Mouse (Mus musculus): Measurements from ENCODE around the gene Bcl2. TPM values are rescaled to one million over a fixed set of nuclear protein-coding genes. Genes with fewer than 3 reads are reported as not detected.
A peak's percentile ranks its signal among the peaks of the same experiment; 100 is the strongest.
"Not testable (repeated sequence)": the region's sequence is repeated elsewhere in the genome, so short reads cannot be mapped to it uniquely, and the experiment has no call there.

Gene Bcl2
- total RNA-seq, 1 experiment from 2014 or later: 6.0 TPM

DNA sequence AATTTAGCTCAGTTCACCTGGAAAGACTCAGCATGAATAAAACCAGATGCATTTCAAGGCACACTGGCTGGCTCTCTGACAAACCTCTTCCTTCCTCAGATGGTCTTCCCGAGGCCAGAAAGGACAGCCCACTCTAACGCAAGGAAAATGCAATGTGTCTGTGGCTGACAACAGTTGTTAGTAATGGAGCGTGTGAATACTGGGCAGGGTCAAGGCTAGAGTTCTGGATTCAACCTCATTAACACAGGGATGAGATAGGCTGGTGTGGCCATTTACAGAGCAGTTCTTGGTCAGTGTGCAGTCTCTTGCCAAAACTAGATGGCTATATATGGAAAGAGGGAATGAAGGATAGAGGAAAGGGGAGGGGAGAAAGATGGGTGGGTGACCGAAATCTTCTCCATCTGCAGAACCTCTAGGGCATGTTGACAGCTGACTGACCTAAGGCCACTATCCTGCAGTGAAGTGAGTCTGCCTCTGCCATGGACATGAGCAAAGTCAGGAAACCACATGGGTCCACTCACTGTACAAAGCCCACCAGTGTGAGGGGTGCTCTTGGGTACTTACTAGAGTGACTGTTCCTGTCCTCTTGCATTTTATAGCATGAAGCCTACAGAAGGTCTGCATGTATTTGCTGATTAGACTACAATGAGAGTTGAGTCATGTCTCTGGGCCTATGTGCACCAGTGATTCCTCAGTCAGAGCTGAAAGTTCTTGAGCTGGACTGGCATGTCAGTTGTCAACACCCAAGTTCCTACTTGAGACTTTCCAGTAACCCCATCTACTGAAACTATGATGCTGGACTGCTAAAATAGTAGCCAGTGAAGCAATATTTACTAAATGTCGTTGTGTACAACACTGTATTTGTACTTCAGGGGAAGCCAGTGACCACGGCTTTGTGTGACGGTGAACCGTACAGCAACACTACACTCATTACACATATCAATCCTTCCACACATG, 159.9 kb downstream of the Bcl2 start:
- DNase-seq: no peak

- no peak for DNase-seq
Observed at GRCm38 (mm10) chr1:106552856-106553255, 161.2 kb downstream of the Bcl2 start.

DNA sequence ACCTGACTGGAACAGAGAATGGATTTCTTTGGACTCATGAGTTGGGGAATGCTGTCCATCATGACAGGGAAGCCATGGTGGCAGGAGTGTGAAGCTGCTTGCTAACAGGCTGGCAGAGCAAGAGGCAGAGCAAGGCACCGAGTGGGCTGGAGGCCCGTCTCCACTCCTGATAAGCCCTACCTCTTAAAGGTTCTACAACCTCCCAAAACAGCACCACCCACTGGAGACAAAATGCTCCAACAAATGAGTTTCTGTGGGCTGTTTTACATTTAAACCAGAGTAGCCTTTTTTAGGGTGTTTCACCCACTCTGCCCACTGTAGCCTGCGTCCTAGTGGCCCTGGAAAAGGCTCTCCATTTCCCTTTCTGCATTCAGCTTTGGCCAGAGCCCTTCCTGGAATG, 163.5 kb downstream of the Bcl2 start:
- no peak for DNase-seq

DNA sequence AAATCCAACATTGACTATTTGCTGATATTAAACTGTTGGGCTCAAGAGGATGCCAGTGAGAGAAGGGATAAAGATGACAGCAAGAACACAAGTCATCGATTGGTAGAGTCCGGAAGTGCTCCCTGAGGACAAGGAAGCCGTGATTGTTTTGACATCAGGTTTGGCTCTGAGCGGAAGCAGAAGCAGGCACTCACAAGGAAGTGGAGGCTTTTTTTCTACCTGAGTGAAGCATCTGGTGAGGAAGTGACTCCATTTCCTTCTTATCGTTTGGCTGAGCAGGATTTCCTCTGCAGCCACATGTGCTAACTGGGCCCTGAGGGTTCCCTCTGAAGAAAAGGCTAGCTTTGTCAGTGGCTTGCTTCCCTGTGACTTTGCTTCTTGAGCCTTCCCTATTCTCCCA, 165.0 kb downstream of the Bcl2 start:
- DNase-seq: no peak

DNA sequence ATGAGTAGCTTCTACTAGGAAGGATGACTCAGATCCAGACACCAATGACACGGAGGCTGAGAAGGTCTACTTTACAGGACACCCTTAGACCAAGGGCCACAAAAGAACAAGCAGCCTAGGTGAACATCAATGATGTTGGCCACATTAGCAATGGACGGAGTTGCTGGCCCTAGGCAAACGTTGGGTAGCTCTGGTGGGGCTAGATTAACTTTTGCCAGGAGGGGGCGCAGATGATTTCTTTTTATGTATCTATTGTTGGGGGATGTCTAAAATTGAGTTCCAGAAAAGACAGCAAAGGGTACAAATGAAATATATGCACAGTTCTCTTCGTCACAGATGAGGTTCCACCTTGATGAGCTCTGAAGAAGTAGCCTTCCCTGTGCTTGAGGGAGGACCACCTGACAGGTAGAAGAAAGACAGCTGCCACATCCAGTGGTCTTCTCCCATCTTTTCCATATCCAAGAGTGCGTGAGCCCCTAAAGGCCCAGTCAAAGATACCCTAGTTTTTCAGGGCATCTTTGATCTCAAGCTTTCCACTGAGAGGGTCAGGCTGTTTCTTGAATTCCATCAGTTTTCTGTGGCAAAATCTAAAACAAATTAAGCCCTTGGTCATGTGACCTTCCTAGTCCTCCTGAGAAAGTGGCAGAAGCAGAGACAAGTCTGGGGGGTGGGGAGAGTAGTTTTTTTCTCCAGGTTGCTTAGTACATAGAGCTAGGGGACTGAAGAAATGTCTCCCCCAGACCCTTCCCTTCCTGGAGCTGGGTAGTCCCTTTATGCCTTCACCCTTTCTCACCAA, 169.1 kb downstream of the Bcl2 start:
- DNase-seq: peak; percentile 75

DNA sequence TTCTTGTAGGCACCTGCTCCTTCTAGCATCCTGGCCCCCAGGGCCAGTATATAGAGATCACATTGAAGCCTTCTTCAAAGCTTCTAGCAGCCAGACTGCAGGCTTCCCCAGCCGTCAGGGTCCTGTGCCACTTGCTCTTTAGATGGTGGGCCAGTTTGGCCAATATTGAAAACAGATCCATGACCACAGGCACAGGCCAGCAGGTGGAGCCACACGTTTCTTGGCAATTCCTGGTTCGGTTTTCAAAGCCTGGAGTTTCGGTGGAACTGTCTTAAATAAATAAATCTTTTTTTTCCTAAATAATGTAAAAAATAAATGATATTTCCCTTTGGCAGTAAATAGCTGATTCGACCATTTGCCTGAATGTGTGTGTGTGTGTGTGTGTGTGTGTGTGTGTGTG, 171.3 kb downstream of the Bcl2 start:
- peak; percentile 64 for DNase-seq

GRCm38 (mm10) chr1:106541851-106542250, 172.2 kb downstream of the Bcl2 start:
- no peak for DNase-seq

- no peak for DNase-seq
Observed at GRCm38 (mm10) chr1:106540130-106540529, 173.9 kb downstream of the Bcl2 start.

DNA sequence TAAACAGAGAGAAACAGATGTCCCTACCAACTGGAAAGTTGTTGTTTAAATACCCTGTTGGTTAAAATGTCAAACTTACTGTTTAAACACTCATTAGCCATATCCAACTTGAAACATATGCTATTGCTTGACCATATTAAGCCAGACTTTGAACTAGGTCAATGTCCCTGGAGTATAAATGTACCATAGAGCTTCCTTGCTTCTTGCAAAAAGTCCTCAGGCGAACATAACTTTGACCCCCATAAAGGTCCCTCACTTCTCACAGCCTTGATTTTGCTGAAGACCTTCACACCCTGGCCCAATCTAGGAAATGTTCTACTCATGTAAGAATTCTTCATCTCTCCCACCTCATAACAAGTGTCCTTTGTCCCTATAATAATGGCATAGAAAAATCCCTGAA, 175.0 kb downstream of the Bcl2 start:
- DNase-seq: no peak

DNA sequence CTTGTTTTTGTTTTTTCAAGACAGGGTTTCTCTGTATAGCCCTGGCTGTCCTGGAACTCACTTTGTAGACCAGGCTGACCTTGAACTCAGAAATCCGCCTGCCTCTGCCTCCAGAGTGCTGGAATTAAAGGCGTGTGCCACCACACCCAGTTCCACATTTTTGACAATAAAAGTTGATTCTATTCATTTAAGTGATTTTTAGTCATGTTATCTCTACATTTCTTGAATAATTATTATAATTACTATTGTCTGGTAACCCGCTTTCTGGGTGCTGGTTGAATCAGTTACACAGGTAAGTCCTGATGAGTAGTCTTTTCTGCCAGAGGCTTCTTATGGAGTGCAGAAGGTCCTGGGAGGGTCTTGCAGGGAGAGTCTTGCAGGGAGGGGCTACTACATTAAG, 179.2 kb downstream of the Bcl2 start:
- not testable (repeated sequence) for DNase-seq

DNA sequence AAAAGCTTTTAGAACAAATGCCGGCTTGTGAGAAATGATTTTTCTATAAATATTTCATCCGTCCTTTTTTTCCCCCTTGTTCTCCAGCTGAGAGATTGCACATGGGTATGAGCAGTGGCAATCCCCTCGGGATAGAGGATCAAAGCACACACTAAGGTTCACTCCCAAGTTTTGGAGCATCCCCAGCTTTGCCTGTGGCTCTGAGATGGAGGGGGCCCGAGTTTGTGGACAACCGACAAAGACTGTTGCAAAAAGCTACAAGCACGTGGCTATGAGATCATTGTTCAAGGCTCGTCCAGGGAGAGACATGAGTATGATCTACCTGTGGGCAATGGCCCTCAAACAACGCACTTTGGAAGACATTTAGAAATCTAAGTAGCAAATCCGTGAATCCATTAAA, 184.5 kb downstream of the Bcl2 start:
- DNase-seq: no peak

DNA sequence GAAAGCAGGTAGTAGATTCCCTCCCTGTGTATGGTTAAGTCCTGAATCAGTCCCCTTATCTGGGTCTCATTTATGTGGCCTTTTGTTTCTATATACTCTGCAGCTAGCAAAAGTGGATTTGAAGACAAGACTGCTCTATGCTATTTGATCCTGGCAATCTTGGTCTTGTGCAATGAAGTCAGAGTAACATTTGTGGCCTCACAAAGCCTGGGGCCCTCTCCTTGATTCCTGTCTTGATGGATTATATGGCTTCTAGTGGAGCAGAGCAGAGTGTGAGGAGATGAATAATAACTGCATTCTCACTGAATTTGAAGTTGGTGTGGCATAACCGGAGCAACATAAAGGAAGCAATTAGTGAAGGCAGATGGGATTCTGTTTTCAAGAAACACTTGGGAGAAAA, 186.5 kb downstream of the Bcl2 start:
- DNase-seq: no peak

DNA sequence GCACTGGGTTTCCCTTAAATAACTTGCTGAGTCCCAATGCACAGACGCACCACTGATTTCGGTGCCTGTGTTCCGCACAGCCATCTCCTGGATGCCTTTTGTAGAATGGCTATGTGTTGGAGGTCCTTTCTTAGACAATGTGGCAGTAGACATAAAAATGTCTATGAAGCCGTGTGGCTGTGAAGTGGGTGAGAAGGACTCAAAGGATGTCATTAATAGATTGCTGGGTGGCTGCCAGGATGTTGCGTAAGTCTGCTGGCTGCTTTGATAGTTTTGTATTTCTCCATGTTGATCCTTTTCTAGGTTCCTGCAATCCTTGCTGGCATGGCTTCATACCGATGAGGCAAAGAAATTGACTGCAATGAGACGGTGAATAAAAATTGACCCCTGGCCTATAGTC, 187.3 kb downstream of the Bcl2 start:
- DNase-seq: peak; percentile 77

DNA sequence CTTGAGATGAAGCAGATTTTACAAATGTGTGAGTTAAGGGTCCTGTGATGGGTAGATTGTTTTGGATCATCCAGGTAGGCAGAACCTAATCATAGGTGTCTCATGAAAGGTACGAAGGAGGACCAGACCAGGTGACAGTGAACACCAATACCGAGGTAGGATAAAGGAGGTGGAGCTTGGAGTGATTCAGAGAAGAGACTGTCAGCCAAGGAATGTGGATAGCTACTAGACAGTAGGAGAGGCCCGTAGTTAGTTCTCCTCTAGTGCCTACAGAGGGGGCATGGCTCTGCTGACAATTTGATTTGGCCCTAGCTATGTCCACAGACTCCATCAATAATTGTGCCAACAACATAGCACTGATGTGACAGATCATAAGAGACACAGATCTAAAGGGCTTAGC, 188.0 kb downstream of the Bcl2 start:
- DNase-seq: no peak

GRCm38 (mm10) chr1:106523741-106524140, 190.3 kb downstream of the Bcl2 start:
- peak; percentile 32 for DNase-seq

GRCm38 (mm10) chr1:106523009-106523408, 191.1 kb downstream of the Bcl2 start:
- no peak for DNase-seq

GRCm38 (mm10) chr1:106517591-106518177, 196.4 kb downstream of the Bcl2 start:
- no peak for DNase-seq

DNA sequence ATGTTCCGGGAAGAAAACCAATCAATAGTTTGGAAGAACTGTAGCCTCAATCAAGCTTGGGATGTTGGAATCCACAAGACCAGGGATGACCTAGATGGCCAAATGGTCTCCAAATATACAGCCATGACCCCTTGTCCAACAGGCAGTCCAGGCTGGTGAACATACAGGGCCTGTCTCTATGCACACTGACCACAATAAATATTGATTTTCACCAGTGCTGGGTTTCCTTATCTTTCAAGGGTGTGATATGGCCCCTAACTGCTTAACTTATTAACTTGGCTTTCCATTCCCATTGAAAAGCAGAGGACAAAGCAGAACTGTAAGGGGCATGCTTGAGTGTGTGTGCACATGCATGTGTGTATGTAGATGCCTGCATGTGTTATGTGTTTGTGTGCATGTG, 197.0 kb downstream of the Bcl2 start:
- DNase-seq: no peak

DNA sequence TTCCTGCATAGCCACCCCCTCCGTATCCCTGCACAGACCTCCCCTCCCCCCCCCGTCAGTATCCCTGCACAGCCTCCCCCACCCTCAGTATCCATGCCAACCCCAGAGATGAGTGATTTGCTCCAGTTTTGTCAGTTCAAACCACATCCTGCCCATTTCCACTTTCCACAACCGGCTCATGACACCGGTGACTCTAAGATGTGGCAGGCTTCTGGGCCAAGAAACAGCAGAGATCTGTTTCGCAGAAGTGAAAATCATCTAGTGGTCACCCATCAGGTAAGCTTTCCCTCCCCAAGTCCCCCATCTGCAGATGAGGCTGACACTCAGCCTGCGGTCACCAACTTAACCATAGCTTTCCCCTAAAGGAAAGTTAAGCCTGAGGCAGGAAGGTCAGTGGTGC, 198.5 kb downstream of the Bcl2 start:
- DNase-seq: no peak

DNA sequence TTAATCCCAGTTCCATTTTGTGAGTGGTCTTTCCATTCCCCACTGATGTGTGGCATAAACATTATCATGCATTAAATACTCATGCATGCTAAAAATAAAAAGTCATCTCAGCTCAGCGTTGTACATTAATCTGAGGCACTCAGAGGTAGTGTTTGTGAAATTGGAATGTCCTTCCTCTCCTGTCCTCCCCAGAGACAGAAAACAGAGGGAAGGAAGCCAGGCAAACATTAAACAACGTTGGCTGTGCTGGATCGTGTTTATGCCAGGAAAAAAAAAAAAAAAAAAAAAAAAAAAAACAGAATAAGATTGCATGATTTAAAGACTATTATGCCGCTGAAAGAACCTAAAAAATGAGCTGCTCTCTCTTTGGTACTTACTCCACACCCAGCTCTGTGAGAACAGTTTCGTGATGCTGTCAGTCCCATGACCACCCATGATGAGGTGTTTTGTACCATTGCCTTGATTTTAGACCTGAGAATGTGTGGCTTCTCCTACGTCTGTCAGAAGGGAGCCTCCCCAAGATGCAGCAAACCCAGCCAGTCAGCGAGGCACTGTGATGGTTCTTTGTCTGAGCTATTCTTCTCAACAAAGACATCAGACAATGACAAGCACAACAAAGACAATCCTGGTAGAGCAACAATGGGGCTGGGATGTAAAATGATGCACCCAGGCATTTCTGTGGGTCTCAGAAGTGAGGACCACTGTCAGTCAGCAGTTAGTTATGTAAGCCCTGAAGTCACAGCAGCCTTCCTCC, 200.0 kb downstream of the Bcl2 start:
- peak; percentile 13 for DNase-seq

GRCm38 (mm10) chr1:106513481-106513880, 200.6 kb downstream of the Bcl2 start:
- no peak for DNase-seq

DNA sequence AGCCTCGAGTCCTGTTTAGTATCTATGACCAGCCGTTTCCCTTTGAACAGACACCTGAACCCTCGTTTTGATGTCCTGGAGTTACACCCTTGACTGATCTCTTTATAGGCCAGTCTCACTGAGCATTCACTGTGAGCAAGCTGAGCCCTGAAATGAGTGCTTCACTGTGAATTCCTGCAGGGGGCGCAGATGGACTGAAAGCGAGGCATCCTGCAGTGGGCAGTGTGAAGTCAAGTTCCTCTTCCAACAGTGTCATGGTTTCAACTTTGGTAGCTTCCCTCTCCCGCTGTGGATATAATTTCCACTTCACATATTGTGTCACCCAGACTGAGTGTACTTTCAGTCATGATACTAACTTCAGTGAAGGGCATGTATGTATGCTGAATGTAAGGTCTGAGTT, 202.5 kb downstream of the Bcl2 start:
- peak; percentile 88 for DNase-seq

Measured in adrenal gland, postnatal 14 days (tissue).